Mouse (Mus musculus) hindbrain, embryonic 14.5 days (tissue): ENCODE data around the gene Gngt2. TPM values are rescaled to one million over a fixed set of nuclear protein-coding genes. Genes with fewer than 3 reads are reported as not detected.

Experiments used
- ATAC-seq: fragments of 200-750 bp; cut with Nextera tagmentation; 2 replicates; pipeline ENCODE4 v1.8.0; 2017; ENCODE audit warnings: moderate number of reproducible peaks, mild to moderate bottlenecking, moderate TSS enrichment, moderate library complexity; ENCODE audit not compliant: low FRiP score
- DNase-seq: peaks from one replicate; pipeline ENCODE4 v3.0.0-alpha.2; 2015; ENCODE audit warnings: low spot score
- H3K27ac ChIP-seq: fragments of 300-500 bp; sonication (generic); 2 replicates; pipeline ENCODE4 v1.5.1; 2014; ENCODE audit warnings: mild to moderate bottlenecking, moderate library complexity
- H3K27me3 ChIP-seq: fragments of 300-500 bp; sonication (generic); 2 replicates; pipeline ENCODE4 v1.6.1; 2014; ENCODE audit warnings: mild to moderate bottlenecking, low read length, mixed read lengths; ENCODE audit not compliant: control insufficient read depth, insufficient read depth
- H3K36me3 ChIP-seq: fragments of 300-500 bp; sonication (generic); replicated peaks from 2 replicates; pipeline ENCODE4 v1.6.1; 2014; ENCODE audit not compliant: control insufficient read depth, insufficient read depth
- H3K4me1 ChIP-seq: fragments of 300-500 bp; sonication (generic); replicated peaks from 2 replicates; pipeline ENCODE4 v1.6.1; 2014; ENCODE audit warnings: antibody characterized with exemption, low read length, mixed read lengths; ENCODE audit not compliant: control insufficient read depth, insufficient read depth
- H3K4me2 ChIP-seq: fragments of 300-500 bp; sonication (generic); replicated peaks from 2 replicates; pipeline ENCODE4 v1.6.1; 2014; ENCODE audit warnings: mild to moderate bottlenecking, moderate library complexity
- H3K4me3 ChIP-seq: fragments of 300-500 bp; sonication (generic); replicated peaks from 2 replicates; pipeline ENCODE4 v1.5.1; 2014; ENCODE audit warnings: mild to moderate bottlenecking, low read length
- H3K9ac ChIP-seq: fragments of 300-500 bp; sonication (generic); 2 replicates; pipeline ENCODE4 v1.6.1; 2014
- H3K9me3 ChIP-seq: fragments of 300-500 bp; sonication (generic); 2 replicates; pipeline ENCODE4 v1.6.1; 2016; ENCODE audit warnings: low read length; ENCODE audit not compliant: control insufficient read depth
- WGBS: fragments of 180-500 bp; shearing (Covaris S2); extraction: QIAGEN DNeasy Blood & Tissue Kit; methylation state at CpG from one replicate; pipeline ENCODE4 v1.1.7; 2014; 5-methylcytosine and 5-hydroxymethylcytosine counted together
- polyA plus RNA-seq: library from polyadenylated mRNA; unstranded; fragments of >200 nt; fragmentation: Nextera tagmentation; extraction: Ambion mirVana; gene quantifications from 2 replicates; pipeline ENCODE4 v1.2.1, GENCODE M21; 2014

Gngt2 gene
- polyA plus RNA-seq: 2.4 and 2.7 TPM in 2 replicates

DNA sequence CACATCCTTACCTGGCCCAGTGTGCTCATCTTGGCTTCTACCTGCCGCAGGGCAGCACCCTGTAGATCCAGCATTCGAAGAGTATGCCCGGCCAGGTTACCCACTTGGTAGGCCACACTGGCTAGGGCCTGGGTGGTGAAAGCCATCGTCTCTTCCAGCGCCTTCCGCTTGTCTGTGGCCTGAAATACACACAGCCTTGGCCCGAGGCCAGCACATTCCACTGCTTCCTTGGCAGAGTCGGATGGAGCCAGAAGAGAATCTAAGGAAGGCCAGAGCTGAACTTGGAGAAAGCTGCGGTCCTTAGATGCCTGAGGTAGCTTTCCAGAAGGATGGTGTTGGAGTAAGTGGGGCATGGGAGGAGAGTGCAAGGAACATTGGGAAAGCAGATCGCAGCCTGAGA, at the start of gene Gngt2:
TSS of gene Gngt2 (plus strand) at position 158 of the 400 bp plus-strand sequence.
- ATAC-seq: no peak
- H3K9ac ChIP-seq: no peak within 1 kb of the TSS
- H3K36me3 ChIP-seq: no peaks in the 10 kb centered on the region
- H3K9me3 ChIP-seq: no peaks in the 10 kb centered on the region
- peak; percentile 50 for DNase-seq
- 74% methylated on average over 10 of the region's 10 CpGs for WGBS
- H3K4me2 ChIP-seq: no peak within 1 kb of the TSS
- H3K27ac ChIP-seq: no peak within 1 kb of the TSS
- H3K4me3 ChIP-seq: no peak within 1 kb of the TSS
- peaks cover 50% of the 10 kb centered on the region for H3K27me3 ChIP-seq
- H3K4me1 ChIP-seq: 0 out of 2 replicates have a peak, but pooled peaks cover 4% of the 10 kb centered on the region

DNA sequence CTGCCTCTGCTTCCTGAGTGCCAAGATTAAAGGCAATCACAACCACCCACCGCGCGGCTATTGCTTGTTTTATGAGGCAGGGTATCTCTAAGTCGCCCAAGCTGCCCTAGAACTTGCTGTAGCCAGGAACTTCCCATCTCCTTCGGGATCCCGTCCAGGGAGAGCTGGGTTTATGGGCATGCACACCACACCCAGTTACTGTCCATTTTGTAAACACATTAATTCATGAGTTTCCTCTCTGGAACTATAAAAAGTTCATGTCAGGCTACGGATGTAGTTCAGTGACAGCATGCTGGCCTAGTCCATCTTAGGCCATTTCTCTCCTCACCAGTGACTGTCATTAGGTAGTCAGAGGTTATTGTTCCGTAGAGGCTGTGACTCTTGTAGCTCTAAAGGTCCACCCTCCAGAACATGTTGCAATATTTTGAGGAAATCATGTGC, 47.5 kb upstream of the Gngt2 start:
- Histone ChIP-seq H3K4me3 (no peak overlapping the region), H3K4me2 (no peak overlapping the region), H3K27ac (no peak overlapping the region), H3K9ac (no peak overlapping the region), H3K9me3 (no peaks in the 10 kb centered on the region), H3K4me1 (no peaks in the 10 kb centered on the region), H3K27me3 (no peaks in the 10 kb centered on the region), H3K36me3 (no peaks in the 10 kb centered on the region)
- DNase-seq (no peak), ATAC-seq (no peak)
- 89% methylated on average over 8 of the region's 8 CpGs for WGBS

DNA sequence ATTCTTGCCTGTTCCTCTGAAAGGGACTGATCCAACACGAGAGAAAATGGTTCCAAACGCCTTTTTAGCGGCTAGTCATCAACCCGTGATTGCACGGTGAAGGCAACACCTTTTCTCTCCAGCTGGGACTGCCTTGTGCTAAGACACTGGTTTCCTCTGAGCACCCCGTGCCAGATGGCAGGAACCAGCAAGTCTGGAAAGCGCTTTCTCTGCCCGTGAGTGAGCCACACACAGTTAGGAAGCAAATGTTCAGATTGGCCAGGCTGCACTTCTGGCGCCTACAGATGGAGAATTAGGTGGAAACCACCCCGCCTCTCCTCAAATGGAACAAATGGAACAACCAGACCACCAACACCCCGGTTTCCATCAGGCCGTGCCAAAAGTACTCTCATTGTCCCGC, 45.2 kb upstream of the Gngt2 start:
- DNase-seq: no peak

DNA sequence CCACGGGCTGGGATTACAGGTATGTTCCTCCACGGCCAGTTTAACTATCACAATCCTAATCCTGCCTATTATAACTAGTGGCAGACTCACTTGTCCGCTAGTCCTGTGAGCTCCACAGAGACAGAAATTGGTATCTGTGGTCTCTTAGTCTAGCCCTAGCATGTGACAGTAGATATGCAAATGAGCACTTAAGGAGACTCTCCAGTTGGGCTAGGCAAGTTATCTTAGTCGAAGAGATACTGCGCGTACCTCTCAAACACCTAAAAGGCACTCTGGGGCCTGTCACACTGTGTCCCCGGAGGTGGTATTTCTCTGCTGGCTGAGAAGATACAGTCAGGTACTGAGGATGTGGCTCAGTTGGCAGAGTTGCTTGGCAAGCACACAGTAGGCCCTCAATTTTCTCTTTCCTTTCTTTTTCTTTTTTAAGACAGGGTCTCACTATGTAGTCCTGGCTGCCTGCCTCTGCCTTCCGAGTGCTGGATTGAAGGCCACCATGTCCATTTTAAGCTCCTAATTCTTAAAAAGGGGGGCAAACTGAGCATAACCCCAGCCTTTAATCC, 44.0 kb upstream of the Gngt2 start:
- H3K9ac ChIP-seq: no peak overlapping the region
- peaks cover 5% of the 10 kb centered on the region for H3K27me3 ChIP-seq
- ATAC-seq: no peak
- H3K27ac ChIP-seq: no peak overlapping the region
- H3K36me3 ChIP-seq: no peaks in the 10 kb centered on the region
- no peak overlapping the region for H3K4me2 ChIP-seq
- no peaks in the 10 kb centered on the region for H3K9me3 ChIP-seq
- DNase-seq: no peak
- H3K4me3 ChIP-seq: no peak overlapping the region
- peaks cover 8% of the 10 kb centered on the region; the same call in 1 of the 2 replicates for H3K4me1 ChIP-seq
- 93% methylated on average over 8 of the region's 8 CpGs for whole genome bisulfite sequencing

More for the DNA sequence above, 45.2 kb upstream of the Gngt2 start:
- H3K9ac ChIP-seq: no peak overlapping the region
- H3K27ac ChIP-seq: no peak overlapping the region
- ATAC-seq: no peak
- H3K27me3 ChIP-seq: no peaks in the 10 kb centered on the region; the same call in 1 of the 2 replicates
- WGBS: 87% methylated on average over 13 of the region's 13 CpGs
- peaks cover 6% of the 10 kb centered on the region; the same call in 1 of the 2 replicates for H3K4me1 ChIP-seq
- H3K4me2 ChIP-seq: no peak overlapping the region
- H3K9me3 ChIP-seq: no peaks in the 10 kb centered on the region
- H3K36me3 ChIP-seq: no peaks in the 10 kb centered on the region
- no peak overlapping the region for H3K4me3 ChIP-seq

DNA sequence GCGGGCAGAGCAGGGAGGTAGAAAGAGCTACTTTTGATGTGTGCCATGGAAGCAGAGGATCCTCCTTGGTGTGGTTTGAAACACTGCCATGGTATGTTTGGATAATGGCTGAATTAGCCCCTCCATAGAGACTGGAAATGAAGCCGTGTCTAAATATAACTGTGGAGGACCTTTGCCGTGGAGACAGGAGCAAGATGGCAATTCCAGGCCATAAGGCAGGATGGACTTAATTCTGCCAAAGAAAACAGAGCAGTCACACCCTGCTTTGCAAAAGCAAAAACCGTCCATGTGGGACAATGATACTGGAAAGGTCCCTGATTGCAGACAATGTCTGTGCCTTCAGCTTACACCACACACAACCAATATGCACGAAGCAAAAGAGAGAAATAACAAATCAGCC, 42.8 kb upstream of the Gngt2 start:
- DNase-seq (no peak), ATAC-seq (no peak)
- WGBS: 69% methylated on average over 5 of the region's 5 CpGs
- no peaks in the 10 kb centered on the region for H3K36me3 ChIP-seq
- H3K9me3 ChIP-seq: no peaks in the 10 kb centered on the region
- no peak overlapping the region for H3K4me3 ChIP-seq
- H3K4me1 ChIP-seq: peaks cover 8% of the 10 kb centered on the region; the same call in 1 of the 2 replicates
- H3K9ac ChIP-seq: no peak overlapping the region
- H3K27ac ChIP-seq: no peak overlapping the region
- peaks cover 10% of the 10 kb centered on the region for H3K27me3 ChIP-seq
- H3K4me2 ChIP-seq: no peak overlapping the region

DNA sequence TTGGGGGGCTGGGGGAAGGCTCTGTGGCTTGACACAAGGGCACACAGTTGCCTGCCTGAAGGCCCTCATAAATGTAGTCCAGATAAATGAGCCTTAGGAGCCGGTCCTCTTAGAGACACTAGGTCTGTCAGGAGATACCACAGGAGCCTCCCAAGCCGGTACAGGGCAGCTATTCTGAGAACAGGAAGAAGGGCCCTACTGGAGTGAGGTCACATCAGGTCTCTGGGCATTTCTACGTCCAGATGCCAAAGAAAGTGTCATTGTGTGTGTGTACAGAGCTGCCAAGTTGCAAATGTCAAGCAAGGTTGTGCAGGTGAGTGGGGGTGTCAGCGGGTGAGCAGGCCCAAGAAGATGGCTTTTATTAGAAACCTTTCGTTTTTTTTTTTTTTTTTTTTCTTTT, 41.4 kb upstream of the Gngt2 start:
- H3K27me3 ChIP-seq: peaks cover 10% of the 10 kb centered on the region

DNA sequence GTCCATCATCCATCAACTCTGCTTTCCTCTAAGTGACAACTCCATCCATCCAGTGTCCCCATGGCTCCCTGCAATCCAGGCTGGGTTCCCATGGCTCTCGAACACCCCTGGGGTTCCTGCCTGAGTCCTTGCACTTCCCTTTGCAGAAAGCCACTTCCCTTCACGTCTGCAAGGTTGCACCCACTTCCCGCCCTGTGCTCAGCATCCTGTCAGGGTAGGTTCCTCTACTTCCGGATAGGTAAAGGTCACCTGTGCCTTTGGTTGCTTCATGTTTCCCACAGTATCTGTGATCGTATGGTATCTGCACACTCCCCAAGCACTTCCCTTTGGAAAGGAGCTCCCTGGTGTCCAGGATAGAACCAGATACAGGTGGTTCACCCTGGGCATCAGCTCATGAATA, 32.0 kb upstream of the Gngt2 start:
- 73% methylated on average over 5 of the region's 5 CpGs for WGBS
- 0 out of 2 replicates have a peak, but pooled peaks cover 7% of the 10 kb centered on the region for H3K9me3 ChIP-seq

More for the DNA sequence above, 41.4 kb upstream of the Gngt2 start:
- H3K4me3 ChIP-seq: no peak overlapping the region
- no peaks in the 10 kb centered on the region for H3K9me3 ChIP-seq
- no peak overlapping the region for H3K9ac ChIP-seq
- no peak overlapping the region for H3K4me2 ChIP-seq
- no peaks in the 10 kb centered on the region for H3K36me3 ChIP-seq
- DNase-seq: no peak
- ATAC-seq: no peak
- 68% methylated on average over 5 of the region's 5 CpGs for WGBS
- no peak overlapping the region for H3K27ac ChIP-seq
- H3K4me1 ChIP-seq: peaks cover 8% of the 10 kb centered on the region; the same call in 1 of the 2 replicates

DNA sequence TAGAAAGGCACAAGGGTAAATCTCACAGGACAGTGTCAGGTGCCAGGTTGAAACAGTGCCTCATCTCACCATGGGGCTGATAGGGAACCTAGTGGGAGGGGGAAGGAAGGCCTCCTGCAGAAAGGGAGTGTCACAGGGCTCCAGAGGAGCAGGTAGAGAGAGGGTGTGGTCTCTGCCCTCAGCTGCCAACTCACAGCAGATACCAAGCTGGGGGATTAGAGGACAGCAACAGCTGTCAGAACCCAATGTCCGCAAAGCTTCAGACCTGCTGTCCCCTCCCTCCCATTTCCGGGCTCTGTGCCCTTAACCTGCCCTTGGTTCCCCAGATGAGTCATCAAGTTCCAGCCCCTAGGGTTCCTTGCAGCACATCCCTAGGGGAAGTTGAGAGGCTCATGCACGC, 31.5 kb upstream of the Gngt2 start:
- H3K4me1 ChIP-seq: no peaks in the 10 kb centered on the region
- H3K4me3 ChIP-seq: no peak overlapping the region
- H3K9me3 ChIP-seq: 0 out of 2 replicates have a peak, but pooled peaks cover 7% of the 10 kb centered on the region
- no peaks in the 10 kb centered on the region for H3K27me3 ChIP-seq
- H3K4me2 ChIP-seq: no peak overlapping the region
- WGBS: 48% methylated on average over 3 of the region's 3 CpGs
- H3K9ac ChIP-seq: no peak overlapping the region
- no peaks in the 10 kb centered on the region for H3K36me3 ChIP-seq
- ATAC-seq: no peak
- DNase-seq: no peak
- H3K27ac ChIP-seq: no peak overlapping the region

More for the DNA sequence above, 32.0 kb upstream of the Gngt2 start:
- ATAC-seq (no peak), DNase-seq (no peak)
- Histone ChIP-seq H3K27me3 (no peaks in the 10 kb centered on the region), H3K4me1 (no peaks in the 10 kb centered on the region), H3K4me2 (no peak overlapping the region), H3K4me3 (no peak overlapping the region), H3K9ac (no peak overlapping the region), H3K36me3 (no peaks in the 10 kb centered on the region), H3K27ac (no peak overlapping the region)

DNA sequence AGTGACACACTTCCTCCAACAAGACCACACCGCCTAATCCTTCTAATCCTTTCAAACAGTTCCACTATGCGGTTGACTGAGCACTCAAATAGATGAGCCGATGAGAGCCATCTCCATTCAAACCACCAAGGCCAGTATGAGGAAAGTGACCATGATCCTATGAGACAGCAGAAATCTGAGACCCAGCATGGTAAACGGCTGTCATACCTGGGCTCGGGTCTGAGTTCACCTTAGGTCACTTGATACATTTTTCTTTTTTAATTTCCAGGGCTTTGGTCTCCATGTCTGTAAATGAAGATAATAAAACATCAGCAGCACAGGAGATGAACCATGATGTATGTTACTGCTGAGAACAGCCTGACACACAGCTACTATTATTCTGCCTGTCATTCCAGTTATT, 29.1 kb upstream of the Gngt2 start:
- ATAC-seq (no peak), DNase-seq (no peak)
- no peaks in the 10 kb centered on the region for H3K4me1 ChIP-seq
- H3K4me3 ChIP-seq: no peak overlapping the region
- H3K4me2 ChIP-seq: no peak overlapping the region
- H3K36me3 ChIP-seq: no peaks in the 10 kb centered on the region
- no peaks in the 10 kb centered on the region for H3K27me3 ChIP-seq
- WGBS: 99% methylated on average over 5 of the region's 5 CpGs
- H3K9ac ChIP-seq: no peak overlapping the region
- 0 out of 2 replicates have a peak, but pooled peaks cover 7% of the 10 kb centered on the region for H3K9me3 ChIP-seq
- no peak overlapping the region for H3K27ac ChIP-seq
